Mouse (Mus musculus) E14TG2a.4 (cell line): Measurements from ENCODE around the gene Taldo1.

ENCODE experiments used
- CTCF ChIP-seq: conservative IDR thresholded peaks from 2 replicates; pipeline ENCODE4 v1.5.1; 2014; ENCODE audit warnings: low read length
- NANOG ChIP-seq: IDR thresholded peaks from 2 replicates; pipeline ENCODE4 v1.6.1; 2014; ENCODE audit warnings: borderline replicate concordance, low read length, mixed read lengths

DNA sequence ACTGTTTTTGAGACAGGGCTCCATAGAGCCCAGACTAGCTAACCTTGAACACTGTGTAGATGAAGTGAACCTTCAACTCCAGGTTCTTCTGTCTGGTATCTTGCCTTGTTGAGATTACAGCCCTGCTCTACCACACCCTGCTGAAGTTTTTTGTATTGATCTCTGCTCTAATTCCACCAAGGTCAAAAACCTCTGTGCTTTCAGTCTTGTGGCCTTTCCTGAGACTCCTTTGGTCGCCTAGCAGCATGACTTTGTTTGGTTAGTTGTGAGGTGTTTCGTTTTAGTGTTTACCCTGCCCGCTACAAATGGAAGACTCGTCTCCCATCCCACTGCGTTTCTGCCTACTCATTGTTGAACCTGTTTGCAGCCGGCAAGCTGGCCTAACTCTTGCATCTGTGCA lies 40.9 kb upstream of the Taldo1 start:
- no peak for TF ChIP-seq CTCF
- no peak for TF ChIP-seq NANOG
